In genomic region chr9:35561583-35561982, GRCm38 (mm10) we compare ENCODE assay signal across 2 mouse cellular contexts.
TF ChIP-seq lines count a peak whose summit lies in the region.

No protein-coding gene starts in this region.

TF ChIP-seq in CH12.LX, 34 proteins besides CTCF, POLR2A, EP300 and RAD21:
- TF ChIP-seq MYC (IDR thresholded peaks at IDR 0.05; ENCODE audit: low read depth, low read length) (no peak), TCF12 (IDR thresholded peaks at IDR 0.05; ENCODE audit: low read depth, low read length) (no peak), NELFE (IDR thresholded peaks at IDR 0.05; ENCODE audit: low read depth, low read length) (no peak), ZMIZ1 (IDR thresholded peaks at IDR 0.05; ENCODE audit: low read depth, low read length) (peak; percentile 65; the same call in 1 of the 2 replicates)

TF ChIP-seq in MEL, 35 proteins besides CTCF, POLR2A, EP300 and RAD21:
- TF ChIP-seq RCOR1 (IDR thresholded peaks at IDR 0.05; ENCODE audit: low read depth, low read length) (peak; percentile 79), MXI1 (IDR thresholded peaks at IDR 0.05; ENCODE audit: low read depth, low read length) (no peak)
